Mouse (Mus musculus) thymus, adult 2 months (tissue): ENCODE results near the gene Eng.

Experiments used
- CTCF ChIP-seq: fragments of 200-500 bp; IDR thresholded peaks from 2 replicates; pipeline ENCODE4 v1.5.1; 2012; ENCODE audit warnings: mild to moderate bottlenecking, control low read depth, low read length, moderate library complexity, borderline replicate concordance; ENCODE audit not compliant: control insufficient read depth, poor library complexity, insufficient read depth; ENCODE audit errors: extremely low read depth
- POLR2A ChIP-seq: fragments of 200-500 bp; IDR thresholded peaks from 2 replicates; pipeline ENCODE4 v1.6.1; 2012; ENCODE audit warnings: mild to moderate bottlenecking, low read length, control low read depth, moderate library complexity; ENCODE audit not compliant: control insufficient read depth, poor library complexity, insufficient read depth; ENCODE audit errors: extremely low read depth

GRCm38 (mm10) chr2:32665345-32665744, 18.9 kb downstream of the Eng start:
- no peak for TF ChIP-seq POLR2A
- TF ChIP-seq CTCF: no peak
